Mouse (Mus musculus): ENCODE data around the gene Slc38a11.

Gene Slc38a11

GRCm38 (mm10) chr2:65321998-65322754 lies 41.7 kb downstream of the Slc38a11 start:
- no peak for DNase-seq (ENCODE audit: low spot score)

- DNase-seq (ENCODE audit: low spot score), result no peak
Observed at GRCm38 (mm10) chr2:65320975-65321374, 42.9 kb downstream of the Slc38a11 start.

- DNase-seq (ENCODE audit: low spot score), result no peak
Observed at GRCm38 (mm10) chr2:65316721-65317120, 47.1 kb downstream of the Slc38a11 start.

- no peak for DNase-seq (ENCODE audit: low spot score)
Observed at GRCm38 (mm10) chr2:65311250-65311649, 52.6 kb downstream of the Slc38a11 start.

GRCm38 (mm10) chr2:65296541-65296940 lies 67.3 kb downstream of the Slc38a11 start:
- no peak for DNase-seq (ENCODE audit: low spot score)

- no peak for DNase-seq (ENCODE audit: low spot score)
Observed at GRCm38 (mm10) chr2:65294092-65294491, 69.7 kb downstream of the Slc38a11 start.

- DNase-seq (ENCODE audit: low spot score), result no peak
Observed at GRCm38 (mm10) chr2:65293411-65293810, 70.4 kb downstream of the Slc38a11 start.

GRCm38 (mm10) chr2:65289721-65290120 lies 74.1 kb downstream of the Slc38a11 start:
- no peak for DNase-seq (ENCODE audit: low spot score)

GRCm38 (mm10) chr2:65288696-65289095 lies 75.1 kb downstream of the Slc38a11 start:
- DNase-seq (ENCODE audit: low spot score), result no peak

GRCm38 (mm10) chr2:65285380-65285779 lies 78.5 kb downstream of the Slc38a11 start:
- DNase-seq (ENCODE audit: low spot score), result no peak

- DNase-seq (ENCODE audit: low spot score), result no peak
Observed at GRCm38 (mm10) chr2:65282979-65283378, 80.9 kb downstream of the Slc38a11 start.

GRCm38 (mm10) chr2:65279029-65279690 lies 84.7 kb downstream of the Slc38a11 start:
- no peak for DNase-seq (ENCODE audit: low spot score)

GRCm38 (mm10) chr2:65275443-65276061 lies 88.3 kb downstream of the Slc38a11 start:
- no peak for DNase-seq (ENCODE audit: low spot score)

- DNase-seq (ENCODE audit: low spot score), result no peak
Observed at GRCm38 (mm10) chr2:65273910-65274309, 89.9 kb downstream of the Slc38a11 start.

- DNase-seq (ENCODE audit: low spot score), result no peak
Observed at GRCm38 (mm10) chr2:65268731-65269130, 95.1 kb downstream of the Slc38a11 start.

GRCm38 (mm10) chr2:65267834-65268233 lies 96.0 kb downstream of the Slc38a11 start:
- no peak for DNase-seq (ENCODE audit: low spot score)

GRCm38 (mm10) chr2:65266576-65267299 lies 97.1 kb downstream of the Slc38a11 start:
- DNase-seq (ENCODE audit: low spot score), result no peak
